Mouse (Mus musculus): ENCODE measurements at regions not wholly inside any gene's neighbourhood (a gene's known extent, or its start where the extent isn't known, plus 50 kb on each side); places are given as distances from the start of the nearest gene placed in this dataset.

DNA sequence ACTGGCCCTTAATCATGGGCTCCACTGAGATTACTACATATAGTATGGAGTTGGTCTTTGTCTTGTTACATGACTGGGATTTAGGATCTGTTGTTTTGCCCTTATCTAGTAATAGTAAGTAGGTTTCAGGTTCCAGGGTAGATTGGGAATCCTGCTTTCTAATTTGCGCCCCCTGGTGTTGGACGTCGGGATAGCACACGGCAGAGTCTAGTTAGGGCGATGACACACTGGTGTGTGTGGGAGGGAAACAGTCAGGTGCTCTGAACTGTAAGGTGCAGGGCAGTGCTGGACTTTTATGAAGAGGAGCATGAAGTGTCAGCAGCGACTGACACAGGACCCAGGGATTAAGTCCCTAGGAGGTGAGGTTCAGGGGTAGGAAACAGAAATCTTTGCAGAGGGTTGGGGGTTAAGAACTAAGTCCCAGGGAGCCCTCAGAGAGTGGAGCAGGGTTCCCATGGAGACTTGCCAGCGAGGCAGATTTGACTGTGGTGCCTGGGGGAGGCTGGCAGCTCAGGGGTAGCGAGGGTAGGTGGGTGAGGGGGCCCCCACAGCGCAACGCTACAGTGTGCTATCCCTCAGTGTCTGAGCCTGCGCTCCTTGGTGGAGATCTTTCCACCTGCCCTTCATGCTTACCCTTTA, 189.2 kb downstream of the Med10 start:
- intact Hi-C loops (cut with DNase I) = loop anchor here (5.0 kb wide), 1 partner anchor 254 kb away; the partner anchor contains the start of gene Ube2ql1
- DNase-seq (ENCODE audit: extremely low spot score in 1 of 2, low spot score in 2 of 2) = peak; percentile 59 to 65

DNA sequence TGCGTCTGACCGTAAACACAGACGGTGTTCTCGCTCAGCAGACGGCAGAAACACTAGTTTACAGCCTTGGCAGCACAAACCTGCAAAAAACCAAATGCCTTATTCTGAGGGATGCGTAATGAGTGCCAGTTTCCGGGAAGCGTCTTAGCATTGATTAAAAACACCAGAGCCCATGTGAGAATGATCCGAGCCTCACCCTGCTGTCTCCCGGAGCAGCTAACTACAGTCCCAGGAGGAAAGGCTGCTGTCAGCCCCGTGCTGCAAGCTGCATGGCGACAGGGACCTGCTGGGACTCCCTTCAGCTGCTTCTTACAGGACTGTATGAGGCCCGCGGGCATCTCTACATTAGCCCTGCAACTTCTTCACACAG, 189.7 kb downstream of the Med10 start:
- DNase-seq (ENCODE audit: extremely low spot score in 1 of 2, low spot score in 2 of 2) = peak; percentile 10 to 22

DNA sequence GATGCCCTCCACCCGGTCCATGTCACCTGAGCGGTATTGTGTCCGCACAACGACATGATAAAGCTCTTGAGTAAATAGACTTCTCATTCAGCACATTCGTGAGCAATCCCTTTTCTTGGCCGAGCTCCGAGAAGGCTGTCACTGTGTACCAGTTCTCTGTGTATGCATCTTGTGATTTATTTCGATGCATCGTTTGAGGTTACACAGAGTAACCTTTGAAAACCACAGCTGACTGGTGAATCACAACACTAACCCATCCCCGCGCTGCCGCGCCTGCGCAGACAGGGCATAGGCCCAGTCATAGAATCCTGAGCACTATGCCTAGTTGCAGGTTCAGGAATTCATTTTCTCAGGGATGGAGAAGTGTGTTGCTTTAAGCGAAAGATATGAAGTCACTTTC, 201.4 kb downstream of the Med10 start:
- no peak for DNase-seq (ENCODE audit: extremely low spot score in 1 of 2, low spot score in 2 of 2)
- intact Hi-C loops (cut with DNase I) = no loop called here

More for the DNA sequence above, 189.7 kb downstream of the Med10 start:
- intact Hi-C loops (cut with DNase I) = loop anchor here (5.0 kb wide), 1 partner anchor 255 kb away; the partner anchor contains the start of gene Ube2ql1

DNA sequence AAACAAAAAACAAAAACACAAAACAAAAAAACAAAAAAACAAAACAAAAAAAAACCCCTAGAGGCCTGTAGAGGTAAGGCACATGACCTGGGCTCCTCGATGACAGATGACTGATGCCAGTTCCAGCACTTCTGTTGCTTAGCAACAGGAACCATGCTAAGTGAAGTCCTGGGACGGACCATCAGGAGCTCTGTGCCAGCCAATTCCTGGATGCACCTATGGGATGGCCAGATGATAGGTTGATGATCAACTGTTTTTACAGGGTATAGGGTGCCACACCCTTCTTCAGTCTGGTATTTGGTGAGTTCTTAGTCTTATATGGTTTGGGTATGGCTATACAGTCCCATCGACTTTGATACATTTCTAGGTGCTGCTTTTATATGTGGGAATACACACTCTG, 209.9 kb downstream of the Med10 start:
- DNase-seq (ENCODE audit: extremely low spot score in 1 of 2, low spot score in 2 of 2) = no peak
- intact Hi-C loops (cut with DNase I) = loop anchor here (10.0 kb wide), 1 partner anchor 573 kb away; no protein-coding TSS in a partner anchor

DNA sequence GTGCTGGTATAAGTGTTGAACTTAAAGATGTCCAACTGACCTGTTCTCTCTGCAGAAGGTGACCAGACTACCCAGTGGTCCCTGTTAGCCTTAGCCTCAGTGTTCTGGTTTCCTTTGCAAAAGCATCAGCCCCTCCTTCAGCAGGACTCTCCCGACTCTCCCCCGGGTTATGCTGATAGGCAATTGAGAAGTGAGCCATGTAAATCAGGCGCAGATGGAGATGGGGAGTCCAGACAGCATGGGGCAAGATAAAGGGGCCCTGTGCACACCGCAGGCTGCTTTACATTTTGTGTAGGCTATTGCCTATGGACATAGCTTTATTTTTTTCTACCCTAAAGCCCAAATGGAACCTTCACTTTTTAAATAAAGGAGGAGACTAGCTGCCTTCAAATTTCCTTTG, 213.0 kb downstream of the Med10 start:
- intact Hi-C loops (cut with DNase I) = loop anchor here (10.0 kb wide), 1 partner anchor 570 kb away; no protein-coding TSS in a partner anchor
- DNase-seq (ENCODE audit: extremely low spot score in 1 of 2, low spot score in 2 of 2) = no peak

DNA sequence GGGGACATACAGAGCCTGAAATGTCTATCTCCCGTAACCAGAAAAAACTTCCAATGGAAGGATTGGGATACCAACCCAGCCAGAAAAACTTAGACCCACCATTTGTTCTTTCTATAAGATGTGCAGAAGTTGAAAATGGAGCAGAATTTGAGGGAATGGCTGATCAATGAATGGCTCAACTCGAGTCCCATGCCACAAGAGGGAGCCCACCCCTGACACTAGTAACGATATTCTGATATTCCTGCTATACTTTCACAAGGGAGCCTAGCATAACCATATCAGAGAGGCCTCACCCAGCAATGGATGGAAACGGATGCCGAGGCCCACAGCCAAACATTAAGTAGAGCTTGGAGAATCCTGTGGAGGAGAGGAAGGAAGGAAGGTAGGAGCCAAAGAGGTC, 215.3 kb downstream of the Med10 start:
- no peak for DNase-seq (ENCODE audit: extremely low spot score in 1 of 2, low spot score in 2 of 2)
- intact Hi-C loops (cut with DNase I) = loop anchor here (10.0 kb wide), 1 partner anchor 567 kb away; no protein-coding TSS in a partner anchor

DNA sequence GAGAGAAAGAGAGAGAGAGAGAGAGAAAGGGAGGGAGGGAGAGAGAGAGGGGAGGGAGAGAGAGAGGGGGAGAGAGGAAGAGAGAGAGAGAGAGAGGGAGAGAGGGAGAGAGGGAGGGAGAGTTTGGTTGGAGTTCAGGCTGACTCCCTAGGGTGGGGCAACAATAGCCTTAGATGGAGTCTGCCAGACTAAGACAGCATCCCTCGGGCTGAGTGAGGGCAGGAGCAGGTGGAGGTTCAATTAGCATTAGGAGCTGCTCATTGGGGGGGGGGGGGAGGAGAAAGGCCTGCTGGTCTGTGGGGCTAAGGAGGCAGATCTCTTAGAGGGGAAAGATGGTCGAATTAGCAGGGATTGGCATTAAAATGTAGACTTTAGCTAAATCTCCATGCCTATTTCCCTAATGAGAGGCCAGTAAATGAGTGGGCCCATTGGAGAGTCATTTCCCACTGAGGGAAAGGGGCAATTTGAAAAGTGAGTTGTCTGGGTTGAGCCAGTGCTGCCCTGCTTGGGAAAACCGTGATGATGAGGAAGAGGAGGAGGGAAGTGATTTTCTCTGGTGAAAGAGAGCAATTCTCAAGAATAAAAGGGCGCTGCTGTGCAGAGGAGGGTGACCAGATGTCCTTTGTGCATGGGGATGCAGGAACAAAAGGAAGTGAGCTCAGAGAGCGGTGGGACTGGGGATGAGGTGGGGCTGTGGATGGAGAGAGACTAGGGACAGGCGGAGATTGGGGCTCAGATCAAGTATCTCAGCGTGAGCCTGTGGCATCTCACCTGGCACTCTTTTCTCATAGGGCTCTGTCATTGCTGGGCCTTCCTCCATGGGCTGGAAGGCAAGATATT, 218.0 kb downstream of the Med10 start:
- DNase-seq (ENCODE audit: extremely low spot score in 1 of 2, low spot score in 2 of 2) = no peak
- intact Hi-C loops (cut with DNase I) = loop anchor here (10.0 kb wide), 1 partner anchor 565 kb away; no protein-coding TSS in a partner anchor

DNA sequence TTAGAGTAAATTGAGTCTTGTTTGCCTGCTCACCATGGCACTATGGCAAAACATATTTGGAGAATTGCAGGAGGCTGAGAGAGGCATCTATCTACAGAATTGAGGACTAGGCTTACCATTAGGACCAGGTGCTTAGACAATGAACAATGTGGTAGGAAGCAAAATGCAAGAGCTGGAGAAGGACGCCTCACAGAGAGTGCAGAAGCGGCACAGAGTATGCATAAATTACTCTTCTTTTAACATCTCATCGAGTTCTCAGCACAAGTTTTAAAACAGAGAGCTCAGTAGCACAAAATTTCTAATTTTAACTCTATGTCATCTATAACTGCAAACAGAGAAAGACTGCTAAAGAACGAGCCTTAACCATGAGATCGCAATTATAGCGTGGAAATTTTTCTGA, 231.1 kb downstream of the Med10 start:
- intact Hi-C loops (cut with DNase I) = no loop called here
- DNase-seq (ENCODE audit: extremely low spot score in 1 of 2, low spot score in 2 of 2) = no peak

DNA sequence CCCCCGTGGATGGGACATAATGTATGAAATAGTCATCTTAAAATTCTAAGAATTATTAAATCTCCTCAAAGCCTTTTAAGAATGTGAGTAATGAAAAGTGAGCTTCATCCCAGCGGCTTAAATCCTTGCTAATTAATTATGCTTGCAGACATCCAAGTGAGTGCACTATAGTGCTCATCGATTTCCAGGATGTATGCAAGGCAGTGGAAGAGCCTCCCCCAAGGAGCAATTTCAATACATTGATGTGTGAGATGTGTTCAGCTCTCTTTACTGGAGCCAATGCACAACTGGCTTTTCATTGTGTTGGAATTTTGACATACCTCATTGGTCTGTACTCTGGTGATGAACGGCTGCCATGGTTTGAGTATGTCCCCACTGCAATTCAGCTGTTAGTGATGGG, 231.6 kb downstream of the Med10 start:
- intact Hi-C loops (cut with DNase I) = no loop called here
- no peak for DNase-seq (ENCODE audit: extremely low spot score in 1 of 2, low spot score in 2 of 2)

DNA sequence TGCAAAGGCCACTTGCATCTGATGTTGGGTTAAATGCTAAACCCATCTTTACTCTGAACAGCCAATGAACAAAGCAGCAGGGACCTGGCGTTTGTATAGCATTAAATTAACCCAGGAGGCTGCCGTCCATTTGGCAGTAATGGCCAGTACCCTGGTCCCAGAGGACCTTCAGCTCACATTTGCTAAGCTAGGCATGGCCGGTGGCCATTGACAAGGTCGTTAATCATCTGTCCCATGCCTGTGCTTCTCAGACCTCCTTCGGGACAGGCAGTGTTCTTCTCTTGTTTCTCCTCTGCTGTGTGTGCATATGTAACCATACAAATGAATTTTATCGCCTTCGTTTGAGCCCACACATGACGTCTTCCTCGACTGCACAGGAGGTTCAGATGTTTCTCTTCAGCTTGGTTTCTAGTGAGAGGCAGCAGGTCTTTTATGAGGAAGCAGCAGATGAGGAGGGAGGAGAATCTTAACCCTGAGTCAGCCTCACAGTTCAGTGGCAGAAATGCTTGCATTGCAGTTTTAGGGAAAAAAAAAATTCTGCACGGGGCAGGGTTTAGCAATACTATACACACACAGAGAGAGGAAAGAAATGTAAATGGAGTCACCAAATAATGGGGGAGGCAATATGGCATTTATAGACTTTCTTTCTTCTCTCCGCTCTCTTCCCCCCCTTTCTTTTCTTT, 235.9 kb downstream of the Med10 start:
- DNase-seq (ENCODE audit: extremely low spot score in 1 of 2, low spot score in 2 of 2) = no peak
- intact Hi-C loops (cut with DNase I) = no loop called here

DNA sequence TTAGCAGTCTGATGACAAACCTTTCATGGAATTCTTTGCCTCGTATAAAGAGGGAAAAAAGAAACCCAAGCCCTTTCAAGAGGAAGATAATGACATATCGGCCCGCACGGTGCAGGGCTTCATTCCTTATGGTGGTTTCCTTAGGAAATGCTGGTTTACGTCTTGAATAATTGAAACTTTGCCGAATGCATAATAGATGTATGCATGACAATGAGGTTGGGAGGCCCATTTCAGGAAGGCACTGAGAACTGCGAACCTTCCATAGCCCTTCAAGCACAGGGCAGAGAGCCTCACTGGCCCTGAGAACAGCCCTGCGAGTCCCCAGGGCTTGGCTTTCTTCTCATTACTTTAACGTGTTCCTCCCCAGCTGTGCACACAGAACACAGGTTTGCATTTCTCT, 255.7 kb downstream of the Med10 start:
- DNase-seq (ENCODE audit: extremely low spot score in 1 of 2, low spot score in 2 of 2) = no peak
- intact Hi-C loops (cut with DNase I) = no loop called here

DNA sequence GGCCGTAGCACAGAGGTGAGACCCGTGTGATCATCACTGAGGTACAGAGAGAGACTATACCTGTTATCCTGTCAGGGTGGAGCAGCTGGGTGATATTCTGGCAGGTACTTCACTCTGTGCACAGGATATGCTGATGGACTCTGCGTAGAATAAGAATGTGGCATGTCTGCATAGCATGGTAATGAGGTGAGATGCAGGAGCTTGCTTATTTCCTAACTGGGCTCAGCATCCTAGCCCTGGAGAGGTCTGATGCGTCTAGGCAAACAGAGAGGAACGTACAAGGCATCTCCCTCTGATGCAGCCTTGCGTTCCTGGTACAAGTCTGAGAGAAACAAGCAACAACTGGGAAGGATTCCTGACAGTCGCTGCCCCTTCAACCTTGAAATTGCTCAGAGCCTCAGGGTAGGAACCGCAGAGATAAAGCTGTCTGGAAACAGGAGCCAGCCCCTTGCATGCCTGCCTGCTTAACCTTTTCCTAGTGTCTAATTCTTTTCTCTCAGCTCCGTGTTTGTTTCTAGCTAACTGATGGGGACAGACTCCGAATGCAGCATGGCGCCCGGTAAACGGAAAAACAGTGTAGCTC, 259.3 kb downstream of the Med10 start:
- no peak for DNase-seq (ENCODE audit: extremely low spot score in 1 of 2, low spot score in 2 of 2)
- intact Hi-C loops (cut with DNase I) = no loop called here

DNA sequence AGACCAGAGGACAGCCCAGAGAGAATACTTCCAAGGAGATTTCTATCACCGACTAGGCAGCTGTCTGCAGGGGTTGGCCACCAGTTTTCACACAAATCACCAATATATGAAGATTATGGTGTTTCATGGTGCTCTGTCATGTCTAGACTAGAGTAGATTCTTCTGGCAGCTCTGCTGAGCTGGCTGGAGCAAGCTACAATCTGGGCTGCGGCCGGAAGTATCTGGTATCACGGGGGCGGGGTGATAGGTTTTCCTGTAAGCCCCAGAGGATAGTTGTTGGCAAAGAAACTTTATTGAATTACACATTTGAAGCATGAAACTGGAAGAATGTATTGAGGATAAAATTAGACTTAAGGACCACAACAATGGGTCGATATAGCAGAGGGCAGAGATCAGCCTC, 271.5 kb downstream of the Med10 start:
- no peak for DNase-seq (ENCODE audit: extremely low spot score in 1 of 2, low spot score in 2 of 2)
- intact Hi-C loops (cut with DNase I) = no loop called here

DNA sequence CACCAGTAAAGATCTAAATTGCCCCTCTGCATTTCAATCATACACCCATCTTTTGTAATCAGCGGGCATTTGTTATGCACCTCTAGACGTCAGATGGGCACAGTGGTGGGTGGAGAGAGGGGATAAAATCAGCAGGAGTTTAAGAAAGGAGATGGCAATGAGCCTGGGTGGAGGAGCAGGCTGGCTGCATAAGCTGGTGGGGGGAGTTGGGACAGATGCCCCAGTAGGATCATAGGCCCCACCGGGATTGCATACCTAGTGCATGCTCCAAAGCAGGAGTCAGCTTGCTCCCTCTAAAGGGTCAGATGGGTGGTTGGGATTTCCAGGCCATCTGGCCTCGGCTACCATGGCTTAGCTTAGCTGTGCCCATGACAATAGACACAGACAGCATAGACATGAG, 273.2 kb downstream of the Med10 start:
- intact Hi-C loops (cut with DNase I) = no loop called here
- no peak for DNase-seq (ENCODE audit: extremely low spot score in 1 of 2, low spot score in 2 of 2)

DNA sequence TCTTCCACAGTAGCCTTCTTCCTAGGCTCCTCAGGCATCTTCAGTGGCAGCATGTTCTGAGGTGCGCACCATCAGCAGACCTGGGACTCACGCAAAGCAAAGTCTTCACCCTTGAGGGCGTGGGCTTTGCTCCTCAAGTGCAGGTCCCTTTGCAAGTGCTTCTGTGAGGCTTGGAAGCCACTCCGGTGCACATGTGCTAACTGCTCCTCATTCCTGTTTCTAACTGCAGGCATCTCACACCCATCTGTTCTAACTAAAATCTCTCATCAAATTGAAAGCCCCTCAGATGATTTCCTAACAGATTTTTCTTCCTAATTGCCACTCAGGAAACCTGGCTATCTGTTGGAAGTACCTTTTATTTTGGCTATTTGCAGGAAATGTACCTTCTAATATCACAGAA, 278.9 kb downstream of the Med10 start:
- intact Hi-C loops (cut with DNase I) = no loop called here
- DNase-seq (ENCODE audit: extremely low spot score in 1 of 2, low spot score in 2 of 2) = no peak

DNA sequence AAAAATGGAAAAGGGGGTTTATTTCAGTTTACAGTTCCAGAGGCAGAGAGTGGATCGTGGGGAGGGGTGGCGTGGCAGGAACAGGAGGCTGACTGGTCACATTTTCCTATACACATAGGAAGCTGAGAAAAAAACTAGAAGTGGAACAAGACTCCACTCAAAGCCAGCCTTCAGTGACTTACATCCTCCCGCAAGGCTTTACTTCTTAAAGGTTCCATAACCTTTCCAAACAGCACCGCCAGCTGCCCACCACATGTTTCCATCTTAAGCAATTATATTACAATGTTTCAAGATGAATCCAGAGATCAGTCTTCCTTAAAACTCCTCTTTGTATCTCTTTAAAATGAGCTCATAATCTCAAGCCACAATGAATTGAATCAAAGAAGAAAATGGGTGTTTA, 290.7 kb downstream of the Med10 start:
- intact Hi-C loops (cut with DNase I) = no loop called here
- no peak for DNase-seq (ENCODE audit: extremely low spot score in 1 of 2, low spot score in 2 of 2)

DNA sequence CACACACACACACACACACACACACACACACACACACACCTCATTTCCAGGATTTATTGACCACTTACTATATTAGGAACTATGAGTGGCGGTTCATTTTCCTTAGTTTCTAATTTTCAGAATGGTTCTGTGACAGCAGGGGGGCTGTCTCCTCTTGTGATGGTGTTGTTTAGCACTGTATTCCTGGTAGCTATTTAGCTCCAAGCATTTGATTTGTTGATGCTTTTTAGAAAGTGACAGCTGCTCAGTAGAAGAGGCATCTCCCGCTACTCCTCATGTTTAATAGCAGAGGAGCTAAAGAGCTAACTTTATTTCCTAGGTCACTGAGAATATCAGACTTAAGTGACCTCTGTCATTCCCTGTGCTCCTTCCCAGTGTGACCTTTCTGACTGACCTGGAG, 291.8 kb downstream of the Med10 start:
- DNase-seq (ENCODE audit: extremely low spot score in 1 of 2, low spot score in 2 of 2) = no peak

DNA sequence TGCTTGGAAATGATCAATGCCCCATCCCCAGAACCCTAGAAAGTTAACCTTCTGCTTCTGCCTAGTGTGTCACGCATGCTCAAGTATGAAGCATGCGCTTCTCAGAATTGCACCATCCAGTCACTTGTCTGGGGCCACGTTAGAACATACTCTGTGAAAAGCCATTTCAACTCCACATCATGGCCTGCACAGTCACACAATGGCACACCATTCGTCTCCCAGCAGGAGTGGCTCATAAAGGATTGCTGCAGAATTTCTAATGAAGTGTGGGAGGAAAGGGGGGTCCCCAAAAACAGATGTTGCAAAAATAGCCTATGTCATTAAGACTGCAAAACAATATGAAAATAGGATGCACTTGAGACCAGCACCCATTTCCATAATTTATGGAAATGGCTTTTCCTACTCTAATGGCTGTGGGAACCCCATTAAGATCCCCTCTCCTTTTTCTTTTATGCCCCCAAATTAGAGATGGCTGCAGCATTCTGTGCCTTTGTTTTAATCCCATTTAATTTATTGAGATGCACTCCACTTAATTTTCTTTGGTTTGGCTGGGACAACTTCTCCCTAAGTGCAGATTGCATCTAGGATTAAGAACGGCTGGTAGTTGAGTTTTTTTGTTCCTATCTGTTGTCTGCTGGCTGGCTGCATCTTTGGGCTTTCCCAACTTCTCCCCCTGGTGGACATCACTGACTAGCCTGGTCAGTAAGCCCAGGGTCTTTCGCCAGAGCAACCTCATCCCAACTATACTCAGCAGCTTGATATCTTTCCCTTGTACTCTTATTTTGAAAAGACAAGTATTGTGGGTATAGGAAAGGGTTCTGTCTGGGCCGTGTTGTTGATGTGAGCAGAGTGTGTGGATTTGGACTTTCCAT, 294.5 kb downstream of the Med10 start:
- no peak for DNase-seq (ENCODE audit: extremely low spot score in 1 of 2, low spot score in 2 of 2)
- intact Hi-C loops (cut with DNase I) = no loop called here

More for the DNA sequence above, 291.8 kb downstream of the Med10 start:
- intact Hi-C loops (cut with DNase I) = no loop called here

All from left cerebral cortex, postnatal 10 days (tissue).